ENCODE assay signal across 8 mouse cellular contexts in the genomic region with DNA sequence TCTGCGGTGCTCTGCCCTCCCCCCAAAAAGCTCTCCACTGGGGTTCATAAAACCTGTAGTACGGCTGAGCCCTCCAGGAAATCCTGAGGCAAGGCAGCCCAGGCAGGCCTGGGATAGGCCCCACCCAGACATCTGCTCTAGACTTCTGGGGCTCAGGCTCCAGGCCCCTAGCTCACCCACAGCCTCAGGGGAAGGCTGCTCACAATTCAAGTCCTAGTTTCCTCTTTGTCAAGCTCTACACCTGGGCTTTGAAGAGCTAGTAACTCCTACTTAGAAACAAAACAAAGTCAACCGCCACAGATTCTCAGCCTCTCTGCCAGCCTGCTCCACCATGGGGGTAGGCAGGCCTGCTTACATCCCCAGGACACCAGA. TPM values are rescaled to one million over a fixed set of nuclear protein-coding genes. Genes with fewer than 3 reads are reported as not detected.
A peak's percentile ranks its signal among the peaks of the same experiment; 100 is the strongest.
DNase-seq lines count a peak whose midpoint lies in the region; ATAC-seq and TF ChIP-seq lines count a peak whose summit lies in the region.

No protein-coding gene starts in this region.

- TF ChIP-seq EP300 in heart, adult 2 months (IDR thresholded peaks at IDR 0.05; ENCODE audit: insufficient read depth, low read depth, low read length): no peak

- DNase-seq in heart, adult 2 months: peak; percentile 38 to 49
- DNase-seq in heart, postnatal 25 days (ENCODE audit: low spot score): no peak
- peak; percentile 70 to 75 for DNase-seq in cerebellum, adult 2 months
- no peak for DNase-seq in layer of hippocampus, postnatal 10 days (ENCODE audit: low spot score in 2 of 2)
- no peak for DNase-seq in frontal cortex, postnatal 14 days (ENCODE audit: low spot score in 2 of 2)

- no peaks in the 10 kb centered on the region for H3K27me3 ChIP-seq in heart, adult 2 months (ENCODE audit: control insufficient read depth, insufficient read depth, low read length)
- no peaks in the 10 kb centered on the region for H3K27me3 ChIP-seq in cerebellum, adult 2 months (ENCODE audit: control insufficient read depth, insufficient read depth, low read length)
- no peaks in the 10 kb centered on the region for H3K27me3 ChIP-seq in heart, embryonic 15.5 days
- H3K27me3 ChIP-seq in limb, embryonic 13.5 days: no peaks in the 10 kb centered on the region
- H3K27me3 ChIP-seq in neural tube, embryonic 12.5 days (replicated peaks): no peaks in the 10 kb centered on the region

- WGBS in heart, adult 2 months: 37% methylated on average over 3 of the region's 3 CpGs
- 6% methylated on average over 3 of the region's 3 CpGs for WGBS in cerebellum, adult 2 months
- WGBS in heart, embryonic 15.5 days: 34% methylated on average over 3 of the region's 3 CpGs
- 0% methylated on average over 3 of the region's 3 CpGs for WGBS in limb, embryonic 13.5 days
- WGBS in neural tube, embryonic 12.5 days: 39% methylated on average over 3 of the region's 3 CpGs

- no peak overlapping the region for H3K9ac ChIP-seq in heart, adult 2 months (ENCODE audit: low read depth, low read length)
- H3K9ac ChIP-seq in heart, embryonic 15.5 days: no peak overlapping the region
- H3K9ac ChIP-seq in limb, embryonic 13.5 days: peak overlapping the region; percentile 62; the same call in 1 of the 2 replicates
- H3K9ac ChIP-seq in neural tube, embryonic 12.5 days: peak overlapping the region; percentile 38; the same call in 1 of the 2 replicates

- peak overlapping the region; percentile 32; the same call in 1 of the 2 replicates for H3K4me2 ChIP-seq in heart, embryonic 15.5 days
- peak overlapping the region; percentile 58 for H3K4me2 ChIP-seq in limb, embryonic 13.5 days (replicated peaks)
- peak overlapping the region; percentile 45 for H3K4me2 ChIP-seq in neural tube, embryonic 12.5 days (replicated peaks)

- peaks cover 1% of the 10 kb centered on the region for H3K79me2 ChIP-seq in heart, adult 2 months (replicated peaks; ENCODE audit: control insufficient read depth, insufficient read depth, low read length)

- peaks cover 20% of the 10 kb centered on the region for H3K4me1 ChIP-seq in heart, adult 2 months (ENCODE audit: control insufficient read depth, insufficient read depth, low read length)
- H3K4me1 ChIP-seq in cerebellum, adult 2 months (ENCODE audit: control insufficient read depth, insufficient read depth, low read length): peaks cover 37% of the 10 kb centered on the region
- peaks cover 44% of the 10 kb centered on the region for H3K4me1 ChIP-seq in heart, embryonic 15.5 days (replicated peaks)
- peaks cover 61% of the 10 kb centered on the region for H3K4me1 ChIP-seq in limb, embryonic 13.5 days
- H3K4me1 ChIP-seq in neural tube, embryonic 12.5 days: peaks cover 46% of the 10 kb centered on the region

- no peak for TF ChIP-seq CTCF in heart, adult 2 months (IDR thresholded peaks at IDR 0.05)
- no peak for TF ChIP-seq CTCF in cerebellum, adult 2 months (IDR thresholded peaks at IDR 0.05; ENCODE audit: borderline replicate concordance, insufficient read depth, low read depth, low read length)

- no peak for TF ChIP-seq POLR2A in heart, adult 2 months (IDR thresholded peaks at IDR 0.05; ENCODE audit: insufficient read depth, low read depth, low read length)
- TF ChIP-seq POLR2A in cerebellum, adult 2 months (IDR thresholded peaks at IDR 0.05; ENCODE audit: borderline replicate concordance, insufficient read depth, low read length): no peak

- H3K36me3 ChIP-seq in heart, adult 2 months (ENCODE audit: control insufficient read depth, insufficient read depth, low read length): peaks cover 8% of the 10 kb centered on the region; the same call in 1 of the 2 replicates
- peaks cover 34% of the 10 kb centered on the region for H3K36me3 ChIP-seq in heart, embryonic 15.5 days
- peaks cover 33% of the 10 kb centered on the region for H3K36me3 ChIP-seq in limb, embryonic 13.5 days
- peaks cover 33% of the 10 kb centered on the region for H3K36me3 ChIP-seq in neural tube, embryonic 12.5 days

- H3K4me3 ChIP-seq in heart, adult 2 months: no peak overlapping the region
- peak overlapping the region; percentile 35 for H3K4me3 ChIP-seq in cerebellum, adult 2 months (replicated peaks; ENCODE audit: insufficient read depth, low read depth, low read length)
- no peak overlapping the region for H3K4me3 ChIP-seq in heart, embryonic 15.5 days
- peak overlapping the region; percentile 34 for H3K4me3 ChIP-seq in limb, embryonic 13.5 days
- no peak overlapping the region for H3K4me3 ChIP-seq in neural tube, embryonic 12.5 days

- ATAC-seq in heart, embryonic 15.5 days (replicated peaks; ENCODE audit: insufficient number of reproducible peaks, insufficient read depth, low FRiP score, low read depth): no peak
- no peak for ATAC-seq in limb, embryonic 13.5 days (ENCODE audit: low FRiP score, low read depth)
- ATAC-seq in neural tube, embryonic 12.5 days (ENCODE audit: low FRiP score, low read depth): no peak

- intact Hi-C loops in heart, adult 2 months (cut with DNase I): no loop called here
- intact Hi-C loops in heart, postnatal 25 days (cut with DNase I): no loop called here

- peak overlapping the region; percentile 67 for H3K27ac ChIP-seq in heart, adult 2 months
- H3K27ac ChIP-seq in cerebellum, adult 2 months (ENCODE audit: insufficient read depth, low read length): peak overlapping the region; percentile 86
- peak overlapping the region; percentile 16; the same call in 1 of the 2 replicates for H3K27ac ChIP-seq in heart, embryonic 15.5 days
- peak overlapping the region; percentile 87 for H3K27ac ChIP-seq in limb, embryonic 13.5 days
- peak overlapping the region; percentile 69 for H3K27ac ChIP-seq in neural tube, embryonic 12.5 days

- H3K9me3 ChIP-seq in heart, embryonic 15.5 days (replicated peaks): no peaks in the 10 kb centered on the region
- no peaks in the 10 kb centered on the region for H3K9me3 ChIP-seq in limb, embryonic 13.5 days
- no peaks in the 10 kb centered on the region for H3K9me3 ChIP-seq in neural tube, embryonic 12.5 days

RNA-seq across cellular contexts. Expression of a gene that starts 3.7 kb away (rescaled TPM):
- total RNA-seq in heart, adult 2 months (2021): 10 to 100 TPM; 16.6 to 17.2 TPM
- 39.2 and 49.2 TPM in 2 replicates for polyA plus RNA-seq in heart, adult 2 months (2012; rRNA removed)
- 10 to 100 TPM; 17.7 to 21.5 TPM for total RNA-seq in heart, postnatal 25 days (2021)
- polyA plus RNA-seq in cerebellum, adult 2 months (2012; rRNA removed): 114 and 144 TPM in 2 replicates
- 18.2 and 35.7 TPM in 2 replicates for polyA plus RNA-seq in heart, embryonic 15.5 days (2015; fragmentation: Nextera tagmentation; extraction: Ambion mirVana)
- 82.6 and 82.7 TPM in 2 replicates for polyA plus RNA-seq in limb, embryonic 13.5 days (2015; fragmentation: Nextera tagmentation; extraction: Ambion mirVana)
- polyA plus RNA-seq in neural tube, embryonic 12.5 days (2016; fragmentation: Nextera tagmentation; extraction: Ambion mirVana): 38.4 and 40.7 TPM in 2 replicates
- total RNA-seq in layer of hippocampus, postnatal 10 days (2021): 10 to 100 TPM; 22.0 to 23.0 TPM

RNA-seq across cellular contexts. Expression of a gene that starts 7.4 kb away (rescaled TPM):
- not detected for total RNA-seq in heart, adult 2 months (2021)
- polyA plus RNA-seq in heart, adult 2 months (2012; rRNA removed): 0.10 TPM in 1 of 2 replicates, not detected in the other
- not detected for total RNA-seq in heart, postnatal 25 days (2021)
- polyA plus RNA-seq in cerebellum, adult 2 months (2012; rRNA removed): 0.36 and 0.43 TPM in 2 replicates
- polyA plus RNA-seq in heart, embryonic 15.5 days (2015; fragmentation: Nextera tagmentation; extraction: Ambion mirVana): 0.34 TPM in 1 of 2 replicates, not detected in the other
- polyA plus RNA-seq in limb, embryonic 13.5 days (2015; fragmentation: Nextera tagmentation; extraction: Ambion mirVana): 0.34 and 0.43 TPM in 2 replicates
- polyA plus RNA-seq in neural tube, embryonic 12.5 days (2016; fragmentation: Nextera tagmentation; extraction: Ambion mirVana): 0.10 and 0.19 TPM in 2 replicates
- under 1 TPM; 0.16 to 0.20 TPM for total RNA-seq in layer of hippocampus, postnatal 10 days (2021)

RNA-seq across cellular contexts. Expression of a gene that starts 13.1 kb away (rescaled TPM):
- total RNA-seq in heart, adult 2 months (2021): 100 to 1,000 TPM in 1 of 2 experiments, 10 to 100 TPM in 1; 91.8 to 104 TPM
- 54.5 and 83.5 TPM in 2 replicates for polyA plus RNA-seq in heart, adult 2 months (2012; rRNA removed)
- 100 to 1,000 TPM; 103 to 107 TPM for total RNA-seq in heart, postnatal 25 days (2021)
- polyA plus RNA-seq in cerebellum, adult 2 months (2012; rRNA removed): 307 and 343 TPM in 2 replicates
- 195 and 215 TPM in 2 replicates for polyA plus RNA-seq in heart, embryonic 15.5 days (2015; fragmentation: Nextera tagmentation; extraction: Ambion mirVana)
- polyA plus RNA-seq in limb, embryonic 13.5 days (2015; fragmentation: Nextera tagmentation; extraction: Ambion mirVana): 320 and 338 TPM in 2 replicates
- 358 and 381 TPM in 2 replicates for polyA plus RNA-seq in neural tube, embryonic 12.5 days (2016; fragmentation: Nextera tagmentation; extraction: Ambion mirVana)
- 100 to 1,000 TPM; 132 to 133 TPM for total RNA-seq in layer of hippocampus, postnatal 10 days (2021)

RNA-seq across cellular contexts. Expression of a gene that starts 13.2 kb away (rescaled TPM):
- 10 to 100 TPM; 20.2 to 21.6 TPM for total RNA-seq in heart, adult 2 months (2021)
- polyA plus RNA-seq in heart, adult 2 months (2012; rRNA removed): 10.2 and 15.2 TPM in 2 replicates
- 10 to 100 TPM; 20.8 to 21.8 TPM for total RNA-seq in heart, postnatal 25 days (2021)
- polyA plus RNA-seq in cerebellum, adult 2 months (2012; rRNA removed): 21.3 and 22.8 TPM in 2 replicates
- 31.1 and 37.5 TPM in 2 replicates for polyA plus RNA-seq in heart, embryonic 15.5 days (2015; fragmentation: Nextera tagmentation; extraction: Ambion mirVana)
- polyA plus RNA-seq in limb, embryonic 13.5 days (2015; fragmentation: Nextera tagmentation; extraction: Ambion mirVana): 56.4 and 58.5 TPM in 2 replicates
- 52.3 TPM in 2 replicates for polyA plus RNA-seq in neural tube, embryonic 12.5 days (2016; fragmentation: Nextera tagmentation; extraction: Ambion mirVana)
- 10 to 100 TPM; 37.8 to 39.4 TPM for total RNA-seq in layer of hippocampus, postnatal 10 days (2021)

RNA-seq across cellular contexts. Expression of a gene that starts 32.6 kb away (rescaled TPM):
- not detected for total RNA-seq in heart, adult 2 months (2021)
- polyA plus RNA-seq in heart, adult 2 months (2012; rRNA removed): not detected in 2 replicates
- total RNA-seq in heart, postnatal 25 days (2021): not detected
- not detected in 2 replicates for polyA plus RNA-seq in cerebellum, adult 2 months (2012; rRNA removed)
- not detected in 2 replicates for polyA plus RNA-seq in heart, embryonic 15.5 days (2015; fragmentation: Nextera tagmentation; extraction: Ambion mirVana)
- polyA plus RNA-seq in limb, embryonic 13.5 days (2015; fragmentation: Nextera tagmentation; extraction: Ambion mirVana): not detected in 2 replicates
- not detected in 2 replicates for polyA plus RNA-seq in neural tube, embryonic 12.5 days (2016; fragmentation: Nextera tagmentation; extraction: Ambion mirVana)
- not detected for total RNA-seq in layer of hippocampus, postnatal 10 days (2021)

Comparison
In these comparisons a context has a peak if more than half of its experiments do, and no peak if none do; other contexts are left out.
1. DNase-seq: peak in heart, adult 2 months (2 of 2) and cerebellum, adult 2 months (2 of 2); none in heart, postnatal 25 days (single experiment), layer of hippocampus, postnatal 10 days (0 of 2) and frontal cortex, postnatal 14 days (0 of 2).
2. H3K27ac ChIP-seq: peak in every context shown above with its lines; median percentile 87 in limb, embryonic 13.5 days; 86 in cerebellum, adult 2 months; 69 in neural tube, embryonic 12.5 days; 67 in heart, adult 2 months; 16 in heart, embryonic 15.5 days.
3. H3K4me3 ChIP-seq: peak in cerebellum, adult 2 months (single experiment) and limb, embryonic 13.5 days (single experiment); none in heart, adult 2 months (single experiment), heart, embryonic 15.5 days (single experiment) and neural tube, embryonic 12.5 days (single experiment).
4. H3K9ac ChIP-seq: peak in limb, embryonic 13.5 days (single experiment) and neural tube, embryonic 12.5 days (single experiment); none in heart, adult 2 months (single experiment) and heart, embryonic 15.5 days (single experiment).
5. Peak in every context shown above with its lines, with median percentiles within 50 percentile points of each other: H3K4me2 ChIP-seq.